Mouse (Mus musculus) brain, embryonic 18.5 days (tissue): ENCODE measurements at regions not wholly inside any gene's neighbourhood (a gene's known extent, or its start where the extent isn't known, plus 50 kb on each side); places are given as distances from the start of the nearest gene placed in this dataset.

ENCODE experiments used
- DNase-seq: peaks from one replicate; pipeline ENCODE4 v3.0.0-alpha.2; 2012; ENCODE audit warnings: low read depth, low spot score

- no peak for DNase-seq
These were observed 51.2 kb upstream of the Fbxo11 start for GRCm38 (mm10) chr17:88116321-88116720.

GRCm38 (mm10) chr17:88118714-88119113 is 53.6 kb upstream of the Fbxo11 start:
- no peak for DNase-seq

- no peak for DNase-seq
These were observed 58.6 kb upstream of the Fbxo11 start for GRCm38 (mm10) chr17:88123711-88124110.

- DNase-seq, result no peak
These were observed 62.0 kb upstream of the Fbxo11 start for GRCm38 (mm10) chr17:88127126-88127525.

- no peak for DNase-seq
These were observed 66.2 kb upstream of the Fbxo11 start for GRCm38 (mm10) chr17:88131297-88131696.

- no peak for DNase-seq
These were observed 66.9 kb upstream of the Fbxo11 start for GRCm38 (mm10) chr17:88131980-88132379.

- DNase-seq, result no peak
These were observed 67.7 kb upstream of the Fbxo11 start for GRCm38 (mm10) chr17:88132601-88133346.

DNA sequence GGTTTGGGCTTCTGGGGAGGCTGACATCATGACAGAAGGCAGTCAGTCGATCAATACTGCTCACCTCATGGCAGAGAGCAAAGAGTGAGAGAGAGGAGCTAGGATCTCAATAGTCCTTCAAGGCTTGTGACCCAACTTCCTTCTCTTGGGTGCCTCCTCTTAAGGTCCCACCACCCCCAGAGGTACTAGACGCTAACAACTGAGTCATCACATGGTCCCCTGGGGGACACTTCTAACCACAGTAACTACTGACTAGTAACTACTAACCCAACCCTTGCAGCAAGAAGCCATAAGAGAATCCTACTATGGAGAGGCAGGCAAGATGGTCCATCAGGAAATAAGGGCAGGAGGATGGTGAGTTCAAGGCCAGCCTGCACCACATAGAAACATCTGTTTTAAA is 69.5 kb upstream of the Fbxo11 start:
- no peak for DNase-seq

- no peak for DNase-seq
These were observed 76.4 kb upstream of the Fbxo11 start for GRCm38 (mm10) chr17:88141538-88141937.

- DNase-seq, result no peak
These were observed 76.9 kb upstream of the Fbxo11 start for GRCm38 (mm10) chr17:88142003-88142402.

- no peak for DNase-seq
These were observed 77.7 kb upstream of the Fbxo11 start for GRCm38 (mm10) chr17:88142809-88143208.

DNA sequence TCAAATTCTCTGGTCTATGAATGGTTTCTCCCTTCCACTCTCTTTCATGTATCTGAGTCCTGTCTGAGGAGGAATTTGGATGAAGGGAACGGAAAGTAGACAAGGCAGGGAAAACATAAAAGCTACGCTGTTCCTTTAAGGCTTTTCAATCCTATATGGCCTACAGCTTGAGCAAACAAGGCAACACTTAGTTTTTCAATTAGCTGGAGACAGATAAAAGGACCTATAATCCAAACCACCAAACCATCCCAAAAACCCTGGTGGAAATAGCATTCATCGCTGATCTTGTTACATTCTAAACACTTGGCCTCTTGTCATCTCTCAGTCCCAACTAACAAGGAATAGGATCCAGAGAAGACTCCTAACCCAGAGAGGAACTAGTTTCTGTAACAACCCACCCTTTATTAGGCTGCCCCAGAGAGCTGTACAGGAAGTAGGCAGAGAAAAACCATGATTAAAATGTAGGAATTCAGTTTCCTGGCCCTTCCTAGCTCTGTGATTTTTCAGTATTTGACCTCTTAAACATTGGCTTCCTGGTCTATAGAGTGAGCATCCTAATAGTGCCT is 78.4 kb upstream of the Fbxo11 start:
- DNase-seq, result no peak

GRCm38 (mm10) chr17:88158550-88158949 is 93.5 kb upstream of the Fbxo11 start:
- DNase-seq, result no peak

DNA sequence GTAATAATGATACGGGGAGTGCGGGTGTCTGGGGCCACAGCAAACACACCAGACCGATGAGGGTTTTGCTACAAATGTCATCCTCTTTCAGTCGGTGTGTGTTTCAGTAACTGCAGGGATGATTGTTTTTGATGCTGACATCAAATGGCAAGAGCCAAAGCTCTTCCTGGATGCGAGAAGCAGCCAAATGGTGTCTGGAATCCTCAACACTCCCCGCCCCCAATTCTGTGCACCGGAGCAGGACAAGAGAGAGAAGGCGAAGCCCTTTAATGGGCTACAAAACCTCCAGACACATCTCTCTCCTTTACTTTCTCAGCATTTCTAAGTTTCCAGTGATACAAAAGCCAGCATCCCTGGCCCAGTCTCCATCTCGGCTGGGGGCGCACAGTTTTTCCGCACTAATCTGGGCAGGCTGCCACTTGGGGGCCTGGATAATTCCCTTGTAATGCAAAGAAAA is 94.1 kb upstream of the Fbxo11 start:
- no peak for DNase-seq

DNA sequence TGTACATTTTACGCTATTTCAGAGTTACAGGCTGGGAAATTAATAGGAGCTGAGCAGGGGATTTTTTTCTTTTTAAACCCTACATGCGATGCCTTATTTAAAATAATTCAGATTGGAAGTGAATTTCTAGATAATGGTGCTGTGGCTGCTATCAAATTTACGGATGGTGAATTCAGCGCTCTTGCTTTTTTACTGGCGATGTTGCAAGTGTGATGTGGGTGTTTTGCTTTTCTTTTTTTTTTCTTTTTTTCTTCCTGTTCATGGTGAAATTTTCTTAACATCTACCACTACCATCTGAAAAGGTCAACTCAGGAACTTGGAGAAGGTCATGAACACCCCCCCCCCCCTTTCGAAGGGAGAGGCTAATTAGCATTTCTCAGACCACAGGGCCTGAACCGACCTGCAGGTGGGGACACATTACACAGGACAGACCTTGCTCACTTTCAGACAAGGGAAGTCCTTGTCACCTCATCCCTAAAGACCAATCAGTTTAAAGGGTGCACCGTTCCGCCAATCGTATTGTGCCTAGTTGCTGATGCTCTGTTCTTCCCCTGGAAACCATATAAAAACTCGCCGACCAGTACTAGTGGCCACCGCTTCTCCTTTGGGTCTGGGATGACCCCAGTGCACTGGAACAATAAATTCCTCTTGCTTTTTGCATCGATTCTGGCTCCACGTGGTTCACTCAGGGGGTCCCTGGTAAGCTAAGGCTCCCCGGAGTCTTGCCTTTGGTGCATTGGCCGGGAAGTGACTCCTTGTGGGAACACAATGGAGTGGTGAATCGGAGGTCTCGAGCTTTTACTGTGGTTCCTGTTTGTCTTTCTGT is 95.0 kb upstream of the Fbxo11 start:
- DNase-seq, result no peak

DNA sequence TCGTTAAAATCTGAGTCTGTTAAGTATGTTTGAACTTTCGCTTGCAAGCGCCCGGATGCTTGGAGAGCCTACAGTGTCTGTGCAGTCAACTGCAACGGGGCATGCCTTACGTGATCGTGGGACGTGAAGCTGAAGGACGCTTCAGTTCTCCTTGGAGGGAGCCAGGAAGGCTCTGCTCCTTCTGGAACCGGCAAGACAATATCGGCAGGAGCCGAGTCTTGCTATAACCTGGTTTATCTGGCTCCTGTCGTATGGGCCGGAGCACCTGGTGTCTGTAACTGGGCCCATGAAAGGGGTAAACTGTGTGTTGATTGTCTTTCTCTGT is 95.5 kb upstream of the Fbxo11 start:
- no peak for DNase-seq

- DNase-seq, result no peak
These were observed 96.7 kb upstream of the Fbxo11 start for GRCm38 (mm10) chr17:88161766-88162165.

DNA sequence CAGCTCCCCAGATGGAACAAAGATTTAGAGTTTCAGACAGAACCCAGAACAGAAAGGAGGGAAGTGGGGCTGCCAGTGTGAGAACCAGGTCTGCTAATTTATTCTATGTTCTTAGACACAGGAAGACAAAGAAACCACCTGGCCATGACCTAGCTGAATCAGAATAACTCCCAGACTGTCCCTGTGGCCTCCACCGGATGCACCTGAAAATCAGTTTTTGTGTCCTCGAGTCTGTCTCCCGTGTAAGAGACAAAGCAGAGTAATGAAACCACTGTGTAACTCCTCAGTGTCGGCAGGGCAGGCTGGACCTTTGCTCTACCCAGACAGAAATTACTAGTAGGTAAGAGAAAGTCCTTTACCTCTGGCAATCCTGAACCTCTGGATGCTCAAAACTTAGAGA is 99.7 kb upstream of the Fbxo11 start:
- DNase-seq, result no peak

DNA sequence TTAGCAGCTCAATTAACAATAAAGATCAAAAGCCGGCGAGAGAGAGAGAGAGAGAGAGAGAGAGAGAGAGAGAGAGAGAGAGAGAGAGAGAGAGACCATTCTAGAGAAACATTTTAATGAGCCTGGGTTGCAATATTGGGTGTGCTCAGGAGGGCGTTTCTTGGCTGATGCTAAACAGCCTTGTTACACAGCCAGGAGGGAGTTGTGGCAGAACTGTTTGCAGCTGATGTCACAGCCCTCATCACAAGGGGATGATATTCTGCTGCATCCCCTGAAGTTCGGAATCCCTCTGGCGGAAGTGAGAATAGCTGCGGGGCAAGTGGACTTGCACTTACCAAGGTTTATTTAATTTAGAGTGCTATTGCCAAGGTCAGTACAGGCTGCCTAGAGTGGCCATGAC is 100.7 kb upstream of the Fbxo11 start:
- DNase-seq, result no peak

- no peak for DNase-seq
These were observed 103.4 kb upstream of the Fbxo11 start for GRCm38 (mm10) chr17:88168262-88169096.

- DNase-seq, result no peak
These were observed 106.5 kb upstream of the Fbxo11 start for GRCm38 (mm10) chr17:88171606-88172005.
